Mouse (Mus musculus): Measurements from ENCODE around the gene Crybb1.
A peak's percentile ranks its signal among the peaks of the same experiment; 100 is the strongest.

Gene Crybb1

DNA sequence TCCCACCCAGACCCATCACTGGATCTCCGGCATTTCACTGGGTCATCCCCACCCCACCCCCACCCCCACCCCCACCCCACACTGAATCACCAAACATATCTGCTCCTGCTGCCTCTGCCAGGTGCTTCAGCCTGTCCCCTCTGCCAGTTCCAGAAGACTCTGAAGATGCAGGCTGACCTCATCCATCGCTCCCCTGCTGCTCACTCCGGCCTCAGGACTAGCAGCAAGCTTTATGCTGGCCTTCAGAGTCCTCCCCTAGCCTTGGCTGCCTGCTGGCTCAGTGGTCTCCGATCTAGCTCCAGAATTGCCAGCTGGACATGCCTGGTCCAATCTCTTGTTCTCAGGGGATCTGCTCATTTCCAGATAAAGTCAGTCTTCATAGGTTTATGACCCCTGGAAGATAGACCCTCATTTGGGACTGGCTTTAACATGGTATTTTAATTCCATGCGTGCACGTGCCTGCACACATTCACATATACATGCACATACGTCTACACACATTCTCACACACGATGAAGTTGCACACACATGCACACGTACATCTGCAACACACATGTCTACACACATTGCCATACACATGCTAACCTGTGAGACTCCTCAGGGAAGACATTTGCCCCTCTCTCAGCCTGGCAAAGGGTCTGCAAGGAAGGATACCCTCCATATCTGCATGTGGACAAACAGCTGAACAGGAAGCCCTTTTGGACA lies 17.6 kb upstream of the Crybb1 start:
- DNase-seq (ENCODE audit: low spot score): no peak

DNA sequence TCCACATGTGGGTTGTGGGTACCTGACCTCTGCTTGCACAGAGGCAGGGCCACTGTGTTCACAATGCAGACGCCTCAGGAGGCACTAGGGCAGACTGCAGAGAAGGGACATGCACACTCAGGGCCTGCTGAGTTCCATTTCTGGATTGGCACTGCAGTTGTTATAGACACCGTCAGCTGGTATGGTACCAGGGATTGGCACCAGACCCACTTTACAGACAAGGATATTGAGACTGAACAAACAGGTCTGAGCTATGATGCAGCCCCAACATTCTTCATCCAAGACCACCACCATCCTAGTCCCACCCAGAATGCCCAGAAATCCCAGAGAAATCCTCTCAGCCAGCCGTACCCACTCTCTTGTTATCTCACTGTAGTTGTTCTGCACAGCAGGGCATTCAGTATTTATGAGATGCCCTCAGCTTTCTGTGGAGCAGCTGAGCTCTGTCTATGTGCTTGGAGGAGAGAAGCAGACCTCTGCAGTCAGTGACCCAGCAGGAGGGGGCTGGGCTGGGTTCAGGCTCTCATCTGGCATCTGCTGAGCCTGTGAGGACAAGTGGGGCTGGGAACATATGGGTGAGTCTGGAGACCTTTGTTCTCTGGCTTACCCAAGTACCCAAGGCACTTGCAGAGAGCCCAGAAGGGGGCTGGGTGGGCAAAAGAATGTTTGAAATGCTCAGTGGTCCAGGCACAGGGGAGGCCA lies 16.7 kb upstream of the Crybb1 start:
- no peak for DNase-seq (ENCODE audit: low spot score)

- DNase-seq (ENCODE audit: low spot score): peak; percentile 94
These were observed 14.9 kb upstream of the Crybb1 start for GRCm38 (mm10) chr5:112240761-112241160.

DNA sequence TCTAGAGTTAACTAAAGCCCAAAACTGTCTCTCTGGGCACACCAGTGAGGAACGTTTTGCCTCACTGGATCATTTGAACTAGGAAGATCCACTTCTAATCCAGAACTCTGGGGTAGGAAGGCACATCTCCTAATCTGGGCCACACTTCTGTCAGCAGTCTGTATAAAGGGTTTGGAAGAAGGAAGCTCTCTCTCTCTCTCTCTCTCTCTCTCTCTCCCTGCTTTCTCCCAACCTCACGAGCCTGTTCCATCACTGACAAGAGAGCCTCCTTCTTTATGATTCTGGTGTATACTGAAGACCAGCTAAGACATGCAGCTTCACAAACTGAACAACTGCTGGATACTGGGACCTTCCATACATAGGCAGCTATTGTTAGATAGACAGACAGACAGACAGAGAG lies 13.8 kb upstream of the Crybb1 start:
- DNase-seq (ENCODE audit: low spot score): no peak

DNA sequence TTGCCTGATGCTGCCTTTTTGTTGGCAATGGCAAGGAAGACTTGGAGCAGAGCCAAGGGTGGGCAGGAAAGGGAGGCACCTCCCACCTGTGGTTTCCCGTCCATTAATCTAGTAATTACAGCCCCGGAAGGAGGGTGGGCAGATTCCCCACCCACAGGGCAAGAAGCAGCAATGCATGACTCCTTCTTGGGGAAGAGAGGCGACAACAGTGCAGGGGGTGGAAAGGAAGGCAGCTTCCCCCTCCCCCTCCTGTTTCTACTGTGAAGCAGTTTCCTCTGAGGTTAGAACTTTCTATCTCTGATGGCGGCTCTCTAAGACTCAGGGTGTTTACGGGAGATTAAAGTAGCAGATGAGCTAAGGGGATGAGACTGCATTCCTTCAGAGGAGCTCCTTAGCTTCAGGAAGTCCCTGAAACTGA lies 13.2 kb upstream of the Crybb1 start:
- DNase-seq (ENCODE audit: low spot score): no peak

GRCm38 (mm10) chr5:112243041-112243440 lies 12.6 kb upstream of the Crybb1 start:
- no peak for DNase-seq (ENCODE audit: low spot score)

DNA sequence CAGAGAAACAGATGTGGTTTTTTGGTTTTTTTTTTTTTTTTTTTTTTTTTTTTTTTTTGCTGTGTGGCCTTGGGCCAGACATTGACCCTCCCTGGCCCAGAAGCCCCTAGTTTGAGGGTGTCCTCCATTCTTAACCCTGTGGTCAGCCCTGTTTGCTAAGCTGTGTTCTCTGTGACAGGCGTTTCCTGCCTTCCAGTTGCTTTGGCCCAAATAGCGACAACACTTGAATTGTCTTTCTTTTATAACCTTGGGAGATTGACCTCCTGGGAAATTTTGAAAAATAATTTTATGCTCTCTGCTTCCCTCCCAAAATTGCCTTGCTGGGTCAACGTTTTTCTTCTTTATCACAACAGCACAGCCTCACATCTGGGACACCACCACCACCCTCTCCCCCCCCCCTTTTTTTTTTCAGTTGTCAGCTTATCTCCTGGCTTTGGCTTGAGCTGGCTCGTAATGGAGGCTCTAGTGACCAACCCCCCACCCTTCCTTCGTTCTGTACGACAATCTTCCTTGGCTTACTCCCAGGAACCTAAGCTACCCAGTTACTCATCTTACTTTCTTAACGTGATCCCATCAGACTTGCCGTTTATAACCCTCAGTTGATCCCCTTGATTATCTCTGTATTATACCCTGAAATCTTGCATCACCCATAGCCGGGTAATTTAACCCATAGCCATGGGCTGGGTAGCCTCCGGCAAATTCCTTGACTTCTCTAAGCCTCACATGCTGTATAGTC lies 11.9 kb upstream of the Crybb1 start:
- no peak for DNase-seq (ENCODE audit: low spot score)

DNA sequence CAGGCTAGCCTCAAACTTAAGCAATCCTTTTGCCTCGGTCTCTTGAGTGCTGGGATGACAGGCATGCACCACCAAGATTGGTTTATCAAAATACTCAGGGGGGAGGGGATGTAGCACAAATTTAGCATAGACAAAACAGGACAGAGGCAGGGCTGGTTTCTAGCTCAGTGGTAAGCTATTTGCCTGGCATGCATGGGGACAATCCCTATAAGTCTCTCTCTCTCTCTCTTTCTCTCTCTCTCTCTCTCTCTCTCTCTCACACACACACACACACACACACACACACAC lies 11.4 kb upstream of the Crybb1 start:
- no peak for DNase-seq (ENCODE audit: low spot score)

GRCm38 (mm10) chr5:112244890-112245615 lies 10.6 kb upstream of the Crybb1 start:
- DNase-seq (ENCODE audit: low spot score): no peak

DNA sequence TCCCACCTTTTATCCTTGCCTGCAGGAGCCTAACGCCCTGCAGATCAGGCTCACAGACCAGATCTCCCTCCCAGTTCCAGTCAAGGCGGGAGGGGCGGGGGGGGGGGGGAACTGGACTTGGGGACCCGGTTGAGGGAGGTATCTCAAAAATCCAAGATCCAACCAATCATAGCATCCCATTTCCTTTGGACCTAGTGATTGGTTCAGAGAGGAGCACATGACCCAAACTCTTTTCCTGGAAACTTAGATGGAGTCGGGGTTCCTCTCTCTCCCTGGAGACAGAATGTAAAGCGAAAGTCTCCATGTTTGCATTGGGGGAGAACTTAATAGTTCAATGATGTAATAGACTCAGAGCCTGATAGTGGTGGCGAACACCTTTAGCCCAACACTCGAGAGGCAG lies 8.2 kb upstream of the Crybb1 start:
- DNase-seq (ENCODE audit: low spot score): no peak

DNA sequence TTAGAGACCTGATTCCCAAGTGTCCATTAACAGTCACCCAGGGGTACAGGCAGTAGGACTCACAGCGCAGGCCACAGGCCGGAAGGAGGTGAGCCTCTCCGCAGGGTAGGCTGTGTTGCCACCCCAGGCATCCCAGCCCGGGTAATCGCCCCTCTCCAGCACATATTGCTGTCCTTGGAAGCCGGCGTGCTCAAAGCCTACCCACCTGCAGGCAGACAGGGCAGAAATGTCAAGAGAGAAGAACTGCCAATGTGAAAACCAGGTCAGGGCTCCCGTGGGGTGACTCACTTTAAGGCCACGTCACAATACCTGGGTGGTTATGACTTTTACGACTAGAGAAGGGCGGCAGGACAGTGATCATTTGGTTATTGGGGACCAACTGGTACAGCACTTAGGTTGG lies 6.5 kb upstream of the Crybb1 start:
- DNase-seq (ENCODE audit: low spot score): no peak

GRCm38 (mm10) chr5:112252400-112252799 lies 3.2 kb upstream of the Crybb1 start, which contains the start of gene Cryba4:
Cryba4 (minus strand) TSS chr5:112252518.
- DNase-seq (ENCODE audit: low spot score): no peak

GRCm38 (mm10) chr5:112253169-112253568 lies 2.4 kb upstream of the Crybb1 start:
- no peak for DNase-seq (ENCODE audit: low spot score)

DNA sequence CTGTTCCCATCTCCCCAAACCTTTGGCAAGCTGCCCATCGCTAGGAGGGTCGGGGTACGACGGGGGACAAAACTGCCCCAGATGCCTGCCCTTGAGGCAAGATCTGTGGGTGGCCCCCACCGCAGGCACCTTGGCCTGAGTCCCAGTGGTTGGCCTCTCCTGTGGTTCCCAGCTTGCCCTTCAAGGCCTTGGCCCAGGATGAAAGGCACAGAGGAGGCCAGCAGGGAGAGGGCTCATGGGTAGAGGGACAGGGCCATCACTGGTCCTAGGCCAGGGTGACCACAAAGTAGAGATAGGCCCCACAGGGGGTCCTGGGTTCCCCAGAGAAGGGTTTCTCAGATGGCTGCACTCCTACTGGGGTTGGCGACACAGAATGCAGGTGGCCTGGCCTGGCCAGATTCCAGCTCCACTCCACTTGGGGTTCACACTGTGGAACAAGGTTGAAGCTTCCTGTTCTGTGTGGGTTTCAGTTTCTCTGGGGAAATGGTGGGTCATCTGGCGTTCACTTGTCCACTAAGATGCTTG lies 1.3 kb upstream of the Crybb1 start:
- DNase-seq (ENCODE audit: low spot score): peak; percentile 79

DNA sequence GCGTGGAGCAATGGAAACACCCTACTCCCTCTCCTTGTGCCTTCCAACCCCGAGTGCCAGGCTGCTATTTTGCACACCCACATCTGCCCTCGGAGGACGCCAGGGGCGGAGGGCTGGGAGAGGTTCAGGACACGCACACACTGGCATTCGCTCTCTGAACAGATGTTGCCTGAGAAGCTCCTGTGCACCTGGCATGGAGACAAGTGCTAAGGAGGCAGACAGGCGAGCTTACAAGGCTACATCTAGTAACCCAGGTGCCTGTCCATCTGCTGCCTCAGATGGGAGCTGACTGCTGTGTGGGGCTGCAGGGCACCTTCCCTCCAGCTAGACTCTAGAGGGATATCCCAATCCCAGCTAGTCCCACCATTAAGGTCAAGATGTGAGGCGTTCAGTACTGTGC lies 842 bp downstream of the Crybb1 start:
- no peak for DNase-seq (ENCODE audit: low spot score)

- DNase-seq (ENCODE audit: low spot score): no peak
These were observed 2.3 kb downstream of the Crybb1 start for GRCm38 (mm10) chr5:112257896-112258295.

- DNase-seq (ENCODE audit: low spot score): no peak
These were observed 4.4 kb downstream of the Crybb1 start for GRCm38 (mm10) chr5:112259862-112260650.

GRCm38 (mm10) chr5:112260818-112261217 lies 5.2 kb downstream of the Crybb1 start:
- no peak for DNase-seq (ENCODE audit: low spot score)

DNA sequence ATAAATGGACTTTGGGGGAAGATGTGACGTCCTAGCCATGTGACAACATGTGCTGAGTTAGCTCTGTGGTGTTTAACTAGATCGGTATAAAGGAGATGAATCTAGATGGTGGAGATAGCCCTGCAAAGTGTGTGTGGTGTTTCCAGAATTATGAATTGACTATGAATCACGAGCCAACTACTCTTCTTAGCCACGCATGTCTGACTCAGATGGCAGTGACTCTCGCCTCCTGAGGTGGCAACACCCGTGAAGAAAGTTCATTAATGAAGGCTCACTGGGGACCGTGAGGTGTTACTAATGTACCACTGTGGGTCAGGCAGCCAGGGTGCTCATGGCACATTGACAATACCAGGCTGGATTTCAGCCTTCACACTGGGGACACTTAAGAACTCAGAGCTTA lies 8.5 kb downstream of the Crybb1 start:
- DNase-seq (ENCODE audit: low spot score): no peak

GRCm38 (mm10) chr5:112265110-112265509 lies 9.5 kb downstream of the Crybb1 start:
- no peak for DNase-seq (ENCODE audit: low spot score)

DNA sequence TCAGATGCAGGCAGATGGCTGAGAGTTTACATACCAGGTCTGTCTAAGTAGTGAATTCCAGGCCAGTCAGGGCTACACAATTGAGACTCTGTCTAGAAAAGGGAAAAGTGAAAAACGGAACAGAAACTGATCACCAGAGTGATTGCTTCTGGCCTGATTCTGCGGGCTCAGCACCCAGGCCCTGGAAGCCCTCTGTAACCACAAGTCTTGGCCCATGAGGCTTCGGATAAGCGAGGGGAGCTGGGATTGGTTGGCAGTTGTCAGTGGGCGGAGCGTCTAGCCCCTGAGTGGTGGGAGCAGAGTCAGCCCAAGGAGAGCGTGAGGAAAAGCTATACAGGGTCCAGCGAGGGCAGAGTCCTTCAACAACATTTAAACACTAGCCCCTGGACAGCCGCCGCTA lies 9.9 kb downstream of the Crybb1 start:
- no peak for DNase-seq (ENCODE audit: low spot score)
